Mouse (Mus musculus) forebrain, embryonic 11.5 days (tissue): ENCODE measurements at regions not wholly inside any gene's neighbourhood (a gene's known extent, or its start where the extent isn't known, plus 50 kb on each side); places are given as distances from the start of the nearest gene placed in this dataset.

Source experiments
- ATAC-seq: fragments of 200-750 bp; cut with Nextera tagmentation; replicated peaks from 2 replicates; pipeline ENCODE4 v1.8.0; 2017; ENCODE audit warnings: moderate TSS enrichment; ENCODE audit not compliant: low FRiP score
- DNase-seq: peaks from one replicate; pipeline ENCODE4 v3.0.0-alpha.2; 2017; ENCODE audit warnings: low spot score
- H3K27ac ChIP-seq: fragments of 300-500 bp; sonication (generic); 2 replicates; pipeline ENCODE4 v1.5.1; 2014; ENCODE audit warnings: low read depth, low read length
- H3K27me3 ChIP-seq: fragments of 300-500 bp; sonication (generic); 2 replicates; pipeline ENCODE4 v1.6.1; 2014; ENCODE audit warnings: mild to moderate bottlenecking, low read length, mixed read lengths; ENCODE audit not compliant: control insufficient read depth, insufficient read depth
- H3K36me3 ChIP-seq: fragments of 300-500 bp; sonication (generic); 2 replicates; pipeline ENCODE4 v1.6.1; 2014; ENCODE audit warnings: mild to moderate bottlenecking, low read length, moderate library complexity, mixed read lengths; ENCODE audit not compliant: control insufficient read depth, insufficient read depth
- H3K4me1 ChIP-seq: fragments of 300-500 bp; sonication (generic); replicated peaks from 2 replicates; pipeline ENCODE4 v1.6.1; 2014; ENCODE audit warnings: low read length, mixed read lengths; ENCODE audit not compliant: control insufficient read depth, insufficient read depth
- H3K4me2 ChIP-seq: fragments of 300-500 bp; sonication (generic); 2 replicates; pipeline ENCODE4 v1.6.1; 2014; ENCODE audit warnings: low read depth, mild to moderate bottlenecking, low read length, moderate library complexity, mixed read lengths; ENCODE audit not compliant: severe bottlenecking
- H3K4me3 ChIP-seq: fragments of 300-500 bp; sonication (generic); 2 replicates; pipeline ENCODE4 v1.5.1; 2014; ENCODE audit warnings: low read depth, low read length
- H3K9ac ChIP-seq: fragments of 300-500 bp; sonication (generic); 2 replicates; pipeline ENCODE4 v1.6.1; 2014; ENCODE audit warnings: low read length
- H3K9me3 ChIP-seq: fragments of 300-500 bp; sonication (generic); 2 replicates; pipeline ENCODE4 v1.6.1; 2016; ENCODE audit warnings: low read length, mixed read lengths; ENCODE audit not compliant: control insufficient read depth
- WGBS: fragments of 180-500 bp; shearing (Covaris S2); extraction: QIAGEN DNeasy Blood & Tissue Kit; methylation state at CpG from one replicate; pipeline ENCODE4 v1.1.7; 2014; 5-methylcytosine and 5-hydroxymethylcytosine counted together

DNA sequence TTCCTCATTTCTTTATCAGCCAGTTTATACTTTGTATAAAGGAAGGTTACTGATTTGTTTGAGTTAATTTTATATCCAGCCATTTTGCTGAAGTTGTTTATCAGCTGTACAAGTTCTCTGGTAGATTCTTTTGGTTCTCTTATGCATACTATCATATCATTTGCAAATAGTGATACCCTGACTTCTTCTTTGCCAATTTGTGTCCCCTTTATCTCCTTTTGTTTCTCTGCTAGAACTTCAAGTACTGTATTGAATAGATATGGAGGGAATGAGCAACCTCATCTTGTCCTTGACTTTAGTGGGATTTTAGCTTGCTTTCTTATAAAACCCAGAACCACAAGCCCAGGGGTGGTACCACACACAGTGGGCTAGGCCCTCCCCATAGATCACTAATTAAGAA is 1711.1 kb downstream of the Diaph2 start:
- no peak for ATAC-seq
- DNase-seq = no peak
- Histone ChIP-seq H3K9ac (no peak overlapping the region), H3K4me3 (no peak overlapping the region), H3K36me3 (no peaks in the 10 kb centered on the region), H3K27me3 (no peaks in the 10 kb centered on the region), H3K4me2 (no peak overlapping the region), H3K27ac (no peak overlapping the region), H3K4me1 (no peaks in the 10 kb centered on the region), H3K9me3 (no peaks in the 10 kb centered on the region)

GRCm38 (mm10) chrX:131489314-131489713 is 1739.8 kb downstream of the Diaph2 start:
- DNase-seq (no peak), ATAC-seq (no peak)
- WGBS = 69% methylated on average over 3 of the region's 3 CpGs
- Histone ChIP-seq H3K4me1 (no peaks in the 10 kb centered on the region), H3K36me3 (no peaks in the 10 kb centered on the region), H3K4me2 (no peak overlapping the region), H3K27ac (no peak overlapping the region), H3K9me3 (no peaks in the 10 kb centered on the region), H3K27me3 (no peaks in the 10 kb centered on the region), H3K9ac (no peak overlapping the region), H3K4me3 (no peak overlapping the region)

DNA sequence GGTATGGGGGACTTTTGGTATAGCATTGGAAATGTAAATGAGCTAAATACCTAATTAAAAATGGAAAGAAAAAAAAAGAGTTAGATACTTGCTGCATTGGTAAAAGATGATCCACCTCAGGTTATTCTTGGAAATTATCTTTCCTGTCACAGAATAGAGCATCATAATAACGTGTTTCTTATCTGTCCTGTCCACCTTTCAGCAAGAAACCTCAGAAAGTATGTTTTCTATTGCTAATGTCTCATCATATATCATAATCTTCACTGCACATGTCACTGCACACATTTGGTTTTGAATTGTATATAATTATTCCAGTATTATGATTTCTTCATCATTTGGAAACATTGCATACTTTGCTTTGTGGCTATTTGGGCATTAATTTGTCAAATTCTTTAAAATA is 1751.9 kb downstream of the Diaph2 start:
- WGBS = 77% methylated on average over 1 of the region's 1 CpGs
- Histone ChIP-seq H3K27ac (no peak overlapping the region), H3K9me3 (no peaks in the 10 kb centered on the region), H3K4me1 (no peaks in the 10 kb centered on the region), H3K4me3 (no peak overlapping the region), H3K9ac (no peak overlapping the region), H3K4me2 (no peak overlapping the region), H3K36me3 (no peaks in the 10 kb centered on the region), H3K27me3 (no peaks in the 10 kb centered on the region)
- DNase-seq (no peak), ATAC-seq (no peak)

DNA sequence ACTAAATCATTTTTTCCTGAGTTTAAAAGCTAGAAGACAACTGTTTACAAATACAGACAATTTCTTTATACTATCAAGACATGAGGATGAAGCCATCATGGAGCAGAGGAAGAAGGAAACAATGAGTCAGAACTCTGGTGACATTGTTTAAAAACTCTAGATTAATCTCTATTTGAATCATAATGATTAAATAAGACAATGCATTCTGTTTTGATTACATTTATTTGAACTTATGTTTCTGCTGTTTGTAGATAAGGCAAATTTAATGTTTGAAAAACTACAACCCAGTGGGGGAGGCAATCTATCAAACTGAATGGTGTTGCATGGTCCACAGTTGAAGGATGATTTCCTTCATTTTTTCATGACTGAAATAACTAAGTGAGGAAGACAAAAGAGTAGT is 1757.3 kb downstream of the Diaph2 start:
- ATAC-seq = no peak

More for the DNA sequence above, 1757.3 kb downstream of the Diaph2 start:
- no peaks in the 10 kb centered on the region for H3K36me3 ChIP-seq
- H3K27ac ChIP-seq = no peak overlapping the region
- H3K4me2 ChIP-seq = no peak overlapping the region
- no peak overlapping the region for H3K9ac ChIP-seq
- H3K27me3 ChIP-seq = no peaks in the 10 kb centered on the region
- no peak overlapping the region for H3K4me3 ChIP-seq
- no peaks in the 10 kb centered on the region for H3K9me3 ChIP-seq
- DNase-seq = no peak
- no peaks in the 10 kb centered on the region for H3K4me1 ChIP-seq
